Mouse (Mus musculus) cerebellum, adult 2 months (tissue): ENCODE results near the gene Aplp1.

Source experiments
- CTCF ChIP-seq: fragments of 200-500 bp; IDR thresholded peaks from 2 replicates; pipeline ENCODE4 v1.5.1; 2011; ENCODE audit warnings: low read depth, mild to moderate bottlenecking, control low read depth, low read length, moderate library complexity, borderline replicate concordance; ENCODE audit not compliant: insufficient read depth
- POLR2A ChIP-seq: fragments of 200-500 bp; IDR thresholded peaks from 2 replicates; pipeline ENCODE4 v1.6.1; 2011; ENCODE audit warnings: low read length, control low read depth, borderline replicate concordance; ENCODE audit not compliant: insufficient read depth

- TF ChIP-seq CTCF, result no peak
- no peak for TF ChIP-seq POLR2A
Observed at GRCm38 (mm10) chr7:30444154-30444970, 973 bp downstream of the Aplp1 start.
